8 mouse cellular contexts compared by ENCODE assay signal in genomic region chr7:73557671-73558265, GRCm38 (mm10). TPM values are rescaled to one million over a fixed set of nuclear protein-coding genes. Genes with fewer than 3 reads are reported as not detected.
DNase-seq lines count a peak whose midpoint lies in the region; ATAC-seq and TF ChIP-seq lines count a peak whose summit lies in the region.

No protein-coding gene starts in this region.

- peak; percentile 11 for ATAC-seq in hindbrain, embryonic 12.5 days (ENCODE audit: low FRiP score)
- ATAC-seq in midbrain, embryonic 16.5 days: peak; percentile 19

- H3K4me3 ChIP-seq in gastrocnemius, adult 2 months: peak overlapping the region; percentile 97
- peak overlapping the region; percentile 100 for H3K4me3 ChIP-seq in erythroblast, embryonic 14.5 days (replicated peaks)
- H3K4me3 ChIP-seq in hindbrain, embryonic 12.5 days: peak overlapping the region; percentile 99
- H3K4me3 ChIP-seq in limb, embryonic 10.5 days: peak overlapping the region; percentile 99
- peak overlapping the region; percentile 92 for H3K4me3 ChIP-seq in midbrain, embryonic 16.5 days (ENCODE audit: low read depth, low read length)

- H3K4me1 ChIP-seq in erythroblast, embryonic 14.5 days (ENCODE audit: control insufficient read depth): peaks cover 45% of the 10 kb centered on the region
- peaks cover 10% of the 10 kb centered on the region for H3K4me1 ChIP-seq in hindbrain, embryonic 12.5 days
- peaks cover 15% of the 10 kb centered on the region for H3K4me1 ChIP-seq in limb, embryonic 10.5 days
- H3K4me1 ChIP-seq in midbrain, embryonic 16.5 days (ENCODE audit: control insufficient read depth, insufficient read depth, low read length): peaks cover 7% of the 10 kb centered on the region

- peak overlapping the region; percentile 100 for H3K27ac ChIP-seq in gastrocnemius, adult 2 months
- H3K27ac ChIP-seq in hindbrain, embryonic 12.5 days: peak overlapping the region; percentile 100
- peak overlapping the region; percentile 100 for H3K27ac ChIP-seq in limb, embryonic 10.5 days
- H3K27ac ChIP-seq in midbrain, embryonic 16.5 days (ENCODE audit: low read length): peak overlapping the region; percentile 100

- peak; percentile 78 for DNase-seq in gastrocnemius, adult 2 months
- DNase-seq in gastrocnemius, adult 18-20 months (ENCODE audit: low spot score): no peak
- peak; percentile 87 for DNase-seq in adrenal gland, postnatal 36 days
- peak; percentile 67 for DNase-seq in limb, embryonic 10.5 days (ENCODE audit: low spot score)
- DNase-seq in testis, postnatal 14 days (ENCODE audit: low spot score): peak; percentile 77

- H3K27me3 ChIP-seq in erythroblast, embryonic 14.5 days (ENCODE audit: control insufficient read depth): peaks cover 2% of the 10 kb centered on the region; the same call in 1 of the 2 replicates
- no peaks in the 10 kb centered on the region for H3K27me3 ChIP-seq in hindbrain, embryonic 12.5 days
- no peaks in the 10 kb centered on the region for H3K27me3 ChIP-seq in limb, embryonic 10.5 days (ENCODE audit: low read depth, poor library complexity, severe bottlenecking)
- H3K27me3 ChIP-seq in midbrain, embryonic 16.5 days (ENCODE audit: control insufficient read depth, insufficient read depth, low read depth, low read length): no peaks in the 10 kb centered on the region

- H3K36me3 ChIP-seq in erythroblast, embryonic 14.5 days (ENCODE audit: control insufficient read depth): peaks cover 28% of the 10 kb centered on the region
- H3K36me3 ChIP-seq in hindbrain, embryonic 12.5 days: no peaks in the 10 kb centered on the region
- H3K36me3 ChIP-seq in limb, embryonic 10.5 days: peaks cover 27% of the 10 kb centered on the region
- no peaks in the 10 kb centered on the region for H3K36me3 ChIP-seq in midbrain, embryonic 16.5 days (ENCODE audit: control insufficient read depth, insufficient read depth, low read length)

- H3K9ac ChIP-seq in hindbrain, embryonic 12.5 days: peak overlapping the region; percentile 100
- peak overlapping the region; percentile 100 for H3K9ac ChIP-seq in midbrain, embryonic 16.5 days (ENCODE audit: low read depth, low read length)

- no peak for TF ChIP-seq CTCF in gastrocnemius, adult 2 months (IDR thresholded peaks at IDR 0.05)

- no peaks in the 10 kb centered on the region for H3K9me3 ChIP-seq in erythroblast, embryonic 14.5 days (ENCODE audit: control insufficient read depth, low read length)
- no peaks in the 10 kb centered on the region for H3K9me3 ChIP-seq in hindbrain, embryonic 12.5 days (replicated peaks)
- no peaks in the 10 kb centered on the region for H3K9me3 ChIP-seq in limb, embryonic 10.5 days (replicated peaks)
- no peaks in the 10 kb centered on the region for H3K9me3 ChIP-seq in midbrain, embryonic 16.5 days (replicated peaks; ENCODE audit: control insufficient read depth, low read length, poor library complexity, severe bottlenecking)

- intact Hi-C loops in gastrocnemius, adult 2 months (cut with DNase I): loop anchor here (1.0 to 2.0 kb wide), 4 partner anchors 16 to 61 kb away; partner anchors contain the start of gene Chd2

- under 1% methylated on average over 65 of the region's 80 CpGs for WGBS in hindbrain, embryonic 12.5 days
- WGBS in limb, embryonic 10.5 days: under 1% methylated on average over 64 of the region's 80 CpGs
- under 1% methylated on average over 55 of the region's 80 CpGs for WGBS in midbrain, embryonic 16.5 days

- H3K4me2 ChIP-seq in hindbrain, embryonic 12.5 days (replicated peaks): peak overlapping the region; percentile 71
- no peak overlapping the region for H3K4me2 ChIP-seq in midbrain, embryonic 16.5 days (ENCODE audit: low read length)

RNA-seq across cellular contexts. Expression of gene Chd2, which starts 16.1 kb away (rescaled TPM):
- 10 to 100 TPM; 40.7 to 48.4 TPM for total RNA-seq in gastrocnemius, adult 2 months (2021)
- total RNA-seq in gastrocnemius, adult 18-20 months (2021): 10 to 100 TPM; 29.8 to 39.6 TPM
- total RNA-seq in adrenal gland, postnatal 36 days (2021): 10 to 100 TPM; 40.9 to 41.6 TPM
- polyA plus RNA-seq in erythroblast, embryonic 14.5 days (2012): 6.4 and 7.1 TPM in 2 replicates
- polyA plus RNA-seq in hindbrain, embryonic 12.5 days (2016; fragmentation: Nextera tagmentation; extraction: Ambion mirVana): 63.6 and 67.9 TPM in 2 replicates
- 33.7 and 53.2 TPM in 2 replicates for polyA plus RNA-seq in limb, embryonic 10.5 days (2016; fragmentation: Nextera tagmentation; extraction: Ambion mirVana)
- polyA plus RNA-seq in midbrain, embryonic 16.5 days (2015; fragmentation: Nextera tagmentation; extraction: Ambion mirVana): 44.8 and 49.0 TPM in 2 replicates
